ENCODE assay signal across 29 mouse cellular contexts in the genomic region with DNA sequence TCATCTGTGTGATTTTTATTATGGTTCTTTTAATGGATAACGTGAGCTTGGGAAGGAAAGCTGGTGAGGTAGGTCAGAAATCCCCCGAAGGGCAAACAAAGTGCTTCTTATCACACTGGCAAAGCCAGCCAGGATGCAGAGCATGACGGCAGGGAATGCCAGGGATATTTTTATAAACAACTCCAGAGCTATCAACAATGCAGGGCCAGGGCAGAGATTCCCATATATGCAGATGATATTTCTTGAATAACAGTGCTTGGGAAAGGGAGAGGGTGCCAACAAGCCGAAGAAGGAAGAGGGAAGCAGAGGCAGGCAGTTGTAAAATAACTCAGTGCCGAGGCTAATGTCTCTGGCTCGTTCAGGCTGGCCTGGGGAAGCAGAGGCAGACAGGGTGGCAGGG.
DNase-seq lines count a peak whose midpoint lies in the region; ATAC-seq and TF ChIP-seq lines count a peak whose summit lies in the region.
"Had no signal": no experiment of that assay in that cellular context is flagged by ENCODE, and none has a peak within 500 bp of the region (broad histone marks: within the 10 kb centered on the region; RNA-seq: fewer than 3 reads in every experiment).

No protein-coding gene starts in this region.

- DNase-seq in heart, adult 2 months, result peak in 1 of 2 experiments; percentile 53
- DNase-seq in heart, embryonic 10.5 days (ENCODE audit: low spot score), result no peak
- DNase-seq in ovary, adult 18-20 months (ENCODE audit: low spot score), result peak; percentile 40
- DNase-seq in ovary, postnatal 36 days (ENCODE audit: low spot score), result no peak
- peak; percentile 53 for DNase-seq in heart, postnatal 4 days
- DNase-seq in adipocyte (ENCODE audit: low spot score), result no peak
- no peak for DNase-seq in left cerebral cortex, postnatal 10 days (ENCODE audit: extremely low spot score in 1 of 2, low spot score in 2 of 2)
- DNase-seq: adrenal gland, postnatal 14 days; cerebellum, adult 11 months; cerebellum, adult 9-10 months; cerebellum, postnatal 36 days; kidney, postnatal 4 days; left cerebral cortex, postnatal 4 days; liver, postnatal 0 days; spleen, adult 18-20 months; thymus, adult 2 months; thymus, postnatal 36 days had no signal

- intact Hi-C loops in heart, adult 2 months (cut with DNase I), result loop anchor here (10.0 kb wide), 1 partner anchor 184 kb away; no protein-coding TSS in a partner anchor
- intact Hi-C loops in left cerebral cortex, postnatal 10 days (cut with DNase I), result no loop called here

- H3K36me3 ChIP-seq in heart, adult 2 months (ENCODE audit: control insufficient read depth, insufficient read depth, low read length), result no peaks in the 10 kb centered on the region; the same call in 1 of the 2 replicates
- H3K36me3 ChIP-seq in heart, embryonic 10.5 days, result no peaks in the 10 kb centered on the region
- no peaks in the 10 kb centered on the region for H3K36me3 ChIP-seq in heart, embryonic 16.5 days (ENCODE audit: control insufficient read depth, insufficient read depth)
- H3K36me3 ChIP-seq: forebrain, embryonic 15.5 days; hindbrain, embryonic 12.5 days; intestine, embryonic 15.5 days; liver, embryonic 12.5 days; midbrain, embryonic 13.5 days had no signal

- H3K79me2 ChIP-seq in heart, adult 2 months (replicated peaks; ENCODE audit: control insufficient read depth, insufficient read depth, low read length), result no peaks in the 10 kb centered on the region

- TF ChIP-seq CTCF in heart, adult 2 months (IDR thresholded peaks at IDR 0.05), result no peak

- TF ChIP-seq POLR2A in heart, adult 2 months (IDR thresholded peaks at IDR 0.05; ENCODE audit: insufficient read depth, low read depth, low read length), result no peak

- no peaks in the 10 kb centered on the region for H3K27me3 ChIP-seq in heart, adult 2 months (ENCODE audit: control insufficient read depth, insufficient read depth, low read length)
- peaks cover 14% of the 10 kb centered on the region; the same call in 1 of the 2 replicates for H3K27me3 ChIP-seq in heart, embryonic 10.5 days (ENCODE audit: insufficient read depth, poor library complexity, severe bottlenecking)
- no peaks in the 10 kb centered on the region for H3K27me3 ChIP-seq in heart, embryonic 16.5 days (ENCODE audit: control insufficient read depth, insufficient read depth, low read length)
- H3K27me3 ChIP-seq: forebrain, embryonic 15.5 days; hindbrain, embryonic 12.5 days; intestine, embryonic 15.5 days; liver, embryonic 12.5 days; midbrain, embryonic 13.5 days; Patski had no signal

- peak overlapping the region; percentile 23; the same call in 1 of the 2 replicates for H3K4me2 ChIP-seq in heart, embryonic 16.5 days (ENCODE audit: low read depth, low read length)
- H3K4me2 ChIP-seq: forebrain, embryonic 15.5 days; hindbrain, embryonic 12.5 days; intestine, embryonic 15.5 days; liver, embryonic 12.5 days; midbrain, embryonic 13.5 days had no signal

- H3K9me3 ChIP-seq in heart, embryonic 10.5 days, result no peaks in the 10 kb centered on the region
- no peaks in the 10 kb centered on the region for H3K9me3 ChIP-seq in heart, embryonic 16.5 days (replicated peaks; ENCODE audit: control insufficient read depth, low read length)
- H3K9me3 ChIP-seq: forebrain, embryonic 15.5 days; hindbrain, embryonic 12.5 days; intestine, embryonic 15.5 days; liver, embryonic 12.5 days; midbrain, embryonic 13.5 days had no signal

- WGBS in heart, adult 2 months, result 21% methylated on average over 6 of the region's 6 CpGs
- WGBS in heart, embryonic 10.5 days, result 42% methylated on average over 6 of the region's 6 CpGs
- WGBS in heart, embryonic 16.5 days, result 24% methylated on average over 6 of the region's 6 CpGs

- TF ChIP-seq EP300 in heart, adult 2 months (IDR thresholded peaks at IDR 0.05; ENCODE audit: insufficient read depth, low read depth, low read length), result 0 out of 2 replicates have a peak, but pooled peaks have one; percentile 20

- no peak overlapping the region; the same call in 1 of the 2 replicates for H3K9ac ChIP-seq in heart, adult 2 months (ENCODE audit: low read depth, low read length)
- H3K9ac ChIP-seq in heart, embryonic 16.5 days (ENCODE audit: low read length), result peak overlapping the region; percentile 60
- H3K9ac ChIP-seq: forebrain, embryonic 15.5 days; hindbrain, embryonic 12.5 days; intestine, embryonic 15.5 days; liver, embryonic 12.5 days; liver, postnatal 0 days; midbrain, embryonic 13.5 days had no signal

- ATAC-seq in heart, embryonic 16.5 days (replicated peaks; ENCODE audit: extremely low read depth, insufficient read depth, low FRiP score), result peak; percentile 90
- ATAC-seq: forebrain, embryonic 15.5 days; hindbrain, postnatal 0 days; intestine, embryonic 15.5 days; liver, embryonic 12.5 days; liver, postnatal 0 days; lung, postnatal 0 days; midbrain, embryonic 13.5 days; Patski had no signal

- H3K4me1 ChIP-seq in heart, adult 2 months (ENCODE audit: control insufficient read depth, insufficient read depth, low read length), result no peaks in the 10 kb centered on the region
- peaks cover 15% of the 10 kb centered on the region; the same call in 1 of the 2 replicates for H3K4me1 ChIP-seq in heart, embryonic 10.5 days
- peaks cover 14% of the 10 kb centered on the region for H3K4me1 ChIP-seq in heart, embryonic 16.5 days (ENCODE audit: control insufficient read depth, insufficient read depth, low read length)
- H3K4me1 ChIP-seq: forebrain, embryonic 15.5 days; intestine, embryonic 15.5 days; liver, embryonic 12.5 days had no signal

- H3K27ac ChIP-seq in heart, adult 2 months, result peak overlapping the region; percentile 64
- no peak overlapping the region for H3K27ac ChIP-seq in heart, embryonic 10.5 days
- H3K27ac ChIP-seq in heart, embryonic 16.5 days (ENCODE audit: low read length), result peak overlapping the region; percentile 97
- H3K27ac ChIP-seq: forebrain, embryonic 15.5 days; hindbrain, embryonic 12.5 days; hindbrain, postnatal 0 days; intestine, embryonic 15.5 days; kidney, postnatal 0 days; liver, embryonic 12.5 days; macrophage; midbrain, embryonic 13.5 days; stomach, postnatal 0 days had no signal

- H3K4me3 ChIP-seq in heart, adult 2 months, result no peak overlapping the region
- H3K4me3 ChIP-seq in heart, embryonic 10.5 days, result no peak overlapping the region
- no peak overlapping the region for H3K4me3 ChIP-seq in heart, embryonic 16.5 days (ENCODE audit: low read length)
- H3K4me3 ChIP-seq: forebrain, embryonic 15.5 days; hindbrain, embryonic 12.5 days; intestine, embryonic 15.5 days; liver, embryonic 12.5 days; midbrain, embryonic 13.5 days had no signal

Comparison
In these comparisons a context has a peak if more than half of its experiments do, and no peak if none do; other contexts are left out.
1. DNase-seq: peak in ovary, adult 18-20 months (single experiment) and heart, postnatal 4 days (single experiment); none in heart, embryonic 10.5 days (single experiment), ovary, postnatal 36 days (single experiment), adipocyte (single experiment) and left cerebral cortex, postnatal 10 days (0 of 2).